Mouse (Mus musculus) lung, adult 18-20 months (tissue): ENCODE data around the gene Tcap.
"Not testable (repeated sequence)": the region's sequence is repeated elsewhere in the genome, so short reads cannot be mapped to it uniquely, and the experiment has no call there.

Source experiments
- DNase-seq, 2 experiments: peaks; one replicate each; pipeline ENCODE4 v3.0.0; 2022; ENCODE audit warnings: mixed read lengths in 2 of 2

Tcap gene

DNA sequence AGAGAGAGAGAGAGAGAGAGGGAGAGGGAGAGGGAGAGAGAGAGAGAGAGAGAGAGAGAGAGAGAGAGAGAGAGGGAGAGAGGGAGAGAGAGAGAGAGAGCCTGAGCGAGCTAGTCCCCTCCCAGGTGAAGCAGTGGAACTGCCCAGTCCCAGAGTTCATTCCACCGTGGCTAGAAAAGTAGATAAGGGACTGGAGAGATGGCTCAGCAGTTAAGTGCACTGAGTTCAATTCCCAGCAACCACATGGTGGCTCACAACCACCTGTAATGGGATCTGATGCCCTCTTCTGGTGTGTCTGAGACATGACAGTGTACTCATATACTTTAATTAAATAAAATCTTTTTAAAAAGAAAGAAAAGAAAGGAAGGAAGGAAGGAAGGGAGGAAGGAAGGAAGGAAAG is 1.2 kb upstream of the Tcap start:
- not testable (repeated sequence) for DNase-seq

DNA sequence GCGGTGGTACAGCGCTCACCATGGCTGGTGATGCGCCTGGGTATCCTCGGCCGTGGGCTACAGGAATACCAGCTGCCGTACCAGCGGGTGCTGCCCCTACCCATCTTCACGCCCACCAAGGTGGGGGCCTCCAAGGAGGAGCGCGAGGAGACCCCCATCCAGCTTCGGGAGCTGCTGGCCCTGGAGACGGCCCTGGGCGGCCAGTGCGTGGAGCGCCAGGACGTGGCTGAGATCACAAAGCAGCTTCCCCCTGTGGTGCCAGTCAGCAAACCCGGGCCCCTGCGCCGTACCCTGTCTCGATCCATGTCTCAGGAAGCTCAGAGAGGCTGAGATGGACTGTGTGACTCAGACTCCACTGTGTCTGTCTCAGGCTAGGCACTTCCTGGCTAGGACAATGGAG is 605 bp downstream of the Tcap start:
- DNase-seq: no peak

DNA sequence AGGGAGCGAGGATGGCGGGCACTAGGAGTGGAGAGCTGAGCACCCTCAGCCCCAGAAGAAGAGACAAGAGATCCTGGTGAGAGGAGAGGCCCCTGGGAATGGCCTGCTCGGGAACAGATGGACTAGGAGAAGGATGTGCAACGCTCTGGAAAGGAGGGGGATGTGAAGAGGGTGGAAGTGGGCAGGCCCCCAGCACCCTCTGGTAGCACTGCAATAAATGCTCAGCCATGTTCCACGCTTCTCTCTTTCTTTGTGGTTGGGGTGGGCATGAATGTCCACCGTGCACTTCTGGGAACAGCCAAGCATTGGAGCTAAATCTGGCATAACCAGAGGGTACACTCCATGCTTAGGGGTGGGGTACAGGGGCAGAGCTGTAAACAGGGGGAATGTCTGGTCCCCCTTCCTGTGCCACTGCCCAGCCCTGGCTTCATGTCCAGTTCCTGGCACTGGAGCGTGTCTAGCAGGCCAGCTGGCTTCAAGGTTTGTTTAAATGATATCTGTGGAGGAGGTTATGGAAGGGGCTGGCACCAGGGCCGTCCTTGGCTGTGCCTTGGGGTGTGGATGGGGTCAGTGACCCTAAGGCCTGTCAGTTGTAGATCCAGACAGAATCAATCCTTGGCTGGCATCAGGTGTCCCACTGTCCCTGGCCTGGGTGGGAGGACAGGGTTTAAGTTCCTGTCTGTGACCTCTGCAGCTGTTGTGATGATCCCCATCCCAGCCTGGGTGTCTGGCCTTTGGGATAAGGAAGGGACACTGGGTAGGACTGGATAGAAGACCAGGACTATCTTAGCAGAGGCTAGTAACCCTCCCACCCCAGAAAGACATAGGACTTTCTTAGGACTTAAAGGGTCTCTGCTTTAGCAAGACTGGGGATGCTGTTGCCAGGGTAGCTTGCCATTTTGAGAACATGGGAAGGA is 1.4 kb downstream of the Tcap start:
- DNase-seq: peak; percentile 46 to 47

DNA sequence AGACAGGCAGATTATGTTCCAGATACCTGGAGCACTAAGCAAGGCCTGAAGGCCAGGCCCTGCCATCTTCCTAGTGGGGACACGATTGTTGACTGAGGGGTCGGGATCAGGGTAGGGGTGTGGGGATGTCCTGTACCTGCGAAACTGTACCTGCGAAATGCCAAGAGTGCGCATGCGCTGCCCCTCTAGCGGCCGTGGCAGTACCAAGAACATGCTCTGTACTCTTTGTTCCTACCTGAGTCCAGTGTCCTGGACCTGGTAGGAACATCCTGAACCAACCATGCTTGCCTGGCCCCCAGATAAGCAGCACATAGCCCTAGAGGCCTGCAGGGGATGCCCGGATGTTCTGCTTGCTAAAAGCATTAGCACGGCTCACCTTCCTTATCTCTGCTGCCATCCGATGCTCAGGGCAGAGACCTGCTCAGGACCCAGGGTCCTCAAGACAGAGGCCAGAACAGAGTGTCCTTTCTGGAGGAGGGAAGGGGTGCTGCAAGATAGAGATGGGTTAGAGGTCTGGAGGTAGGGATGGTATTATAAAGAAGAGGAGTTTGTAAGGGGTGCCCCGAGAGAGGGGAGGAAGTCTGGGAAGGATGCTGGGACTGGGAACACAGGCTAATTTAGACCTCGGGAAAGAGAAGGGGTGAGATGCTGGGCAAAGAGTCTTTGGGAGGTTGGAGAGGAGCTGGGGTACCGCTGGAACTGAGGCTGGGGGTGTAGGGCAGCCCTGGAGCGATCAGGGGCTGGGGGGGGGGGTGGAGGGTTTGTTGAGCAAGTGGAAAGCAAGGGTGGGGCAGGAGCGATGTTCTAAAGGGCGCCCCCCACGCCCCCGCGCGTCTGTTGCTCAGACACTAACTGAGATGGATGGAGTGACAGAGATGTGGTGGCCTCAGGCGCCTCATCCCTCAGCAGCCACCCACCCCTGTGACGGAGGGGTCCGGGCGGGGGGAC is 2.3 kb downstream of the Tcap start, which contains the start of gene Pnmt:
TSS of gene Pnmt (plus strand) at position 813 of the 948 bp plus-strand sequence.
- no peak for DNase-seq

DNA sequence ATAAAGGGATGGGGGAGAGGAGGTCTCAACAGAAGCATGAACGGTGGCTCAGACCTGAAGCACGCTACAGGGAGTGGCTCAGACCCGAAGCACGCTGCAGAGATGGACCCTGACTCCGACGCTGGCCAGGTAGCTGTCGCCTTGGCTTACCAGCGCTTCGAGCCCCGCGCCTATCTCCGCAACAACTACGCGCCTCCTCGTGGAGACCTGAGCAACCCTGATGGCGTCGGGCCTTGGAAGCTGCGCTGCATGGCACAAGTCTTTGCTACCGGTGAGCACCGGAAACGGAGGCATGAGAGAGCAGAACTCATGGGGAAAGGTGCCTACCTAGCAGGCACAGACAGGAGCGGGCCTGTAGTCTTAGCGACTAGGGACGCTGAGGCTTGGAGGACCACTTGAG is 3.0 kb downstream of the Tcap start:
- no peak for DNase-seq

DNA sequence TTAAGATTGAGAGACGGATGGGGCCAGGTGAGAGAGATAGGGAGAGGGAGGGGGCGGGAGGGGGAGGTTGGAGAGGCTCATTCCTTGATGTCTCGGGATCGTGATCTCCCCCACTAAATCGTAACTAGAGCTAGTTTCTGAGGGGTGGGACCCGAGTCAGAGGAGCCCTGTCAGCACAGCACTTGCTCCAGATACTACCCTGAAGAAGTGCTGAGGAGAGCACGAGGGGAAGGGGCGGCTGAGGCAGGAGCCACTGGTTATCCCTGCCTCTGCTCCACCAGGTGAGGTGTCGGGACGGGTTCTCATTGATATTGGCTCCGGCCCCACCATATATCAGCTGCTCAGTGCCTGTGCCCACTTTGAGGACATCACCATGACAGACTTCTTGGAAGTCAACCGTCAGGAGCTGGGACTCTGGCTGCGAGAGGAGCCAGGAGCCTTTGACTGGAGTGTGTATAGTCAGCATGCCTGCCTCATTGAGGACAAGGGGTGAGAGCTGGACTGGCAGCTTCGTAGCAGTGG is 3.5 kb downstream of the Tcap start:
- no peak for DNase-seq

DNA sequence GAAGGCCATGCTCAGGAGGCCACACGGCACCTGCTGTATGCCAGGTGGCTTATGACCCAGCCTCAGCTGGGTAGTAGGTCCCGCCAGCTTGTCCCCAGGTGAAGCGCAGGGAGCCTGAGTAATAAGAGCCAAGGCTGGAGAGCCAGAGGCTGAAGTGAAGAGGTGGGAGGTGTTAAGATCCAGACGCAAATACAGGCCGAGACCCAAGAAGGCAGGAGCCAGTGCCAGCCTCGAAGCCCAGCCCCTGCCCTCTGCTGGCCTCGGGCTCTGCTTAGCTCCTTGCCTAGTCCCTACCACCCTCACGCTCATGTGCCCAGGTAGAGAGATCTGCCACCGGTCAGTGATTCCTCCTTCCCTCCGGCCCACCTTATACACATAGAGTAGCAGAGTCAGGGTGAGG is 4.7 kb downstream of the Tcap start:
- DNase-seq: peak; percentile 45 to 63

DNA sequence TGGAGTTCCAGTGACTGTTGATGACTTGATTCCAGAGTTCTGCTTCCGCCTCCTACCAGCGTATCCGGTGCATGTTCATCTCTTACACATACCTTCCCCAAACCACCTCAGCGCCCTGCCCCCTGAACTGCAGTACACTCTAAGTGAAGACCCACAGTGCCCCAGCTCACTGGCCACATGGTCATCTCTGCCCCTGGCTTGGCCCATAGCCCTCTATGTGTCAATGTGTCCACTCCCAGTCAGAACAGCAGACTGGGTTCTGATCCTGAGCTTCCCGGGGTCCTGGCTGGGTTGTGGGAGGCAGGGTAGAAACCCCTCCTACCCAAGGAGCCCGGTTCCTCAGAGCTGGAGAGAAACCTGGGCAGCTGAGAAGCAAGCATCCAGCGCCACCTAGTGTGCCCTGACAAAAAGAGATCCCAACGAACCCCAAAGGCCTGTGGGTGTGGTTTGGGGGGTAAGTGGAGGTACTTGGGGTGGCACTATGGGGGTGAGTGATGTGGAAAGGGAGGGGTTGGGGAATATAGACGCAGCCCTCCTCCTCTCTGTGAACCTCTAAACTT is 5.7 kb downstream of the Tcap start:
- peak; percentile 56 to 68 for DNase-seq

DNA sequence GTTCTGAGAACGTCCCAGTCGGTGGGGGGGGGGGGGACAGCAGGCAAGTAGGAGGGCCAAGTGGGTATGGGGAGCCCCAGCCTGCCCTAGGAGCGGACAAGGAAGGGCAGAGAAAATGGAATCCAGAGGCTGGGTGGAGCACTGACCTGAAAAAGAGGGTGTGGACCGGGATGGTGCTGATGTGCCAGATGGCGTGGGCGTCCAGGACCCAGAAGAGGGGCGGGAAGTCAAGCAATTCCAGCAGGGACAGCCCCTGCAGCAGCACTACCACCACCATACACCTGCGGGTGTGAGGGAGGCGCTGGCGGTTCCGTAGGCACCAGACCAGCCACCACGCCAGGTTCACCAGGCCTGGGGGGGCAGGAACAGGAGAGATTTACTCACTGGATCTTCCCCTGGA is 6.5 kb downstream of the Tcap start:
- DNase-seq: no peak

DNA sequence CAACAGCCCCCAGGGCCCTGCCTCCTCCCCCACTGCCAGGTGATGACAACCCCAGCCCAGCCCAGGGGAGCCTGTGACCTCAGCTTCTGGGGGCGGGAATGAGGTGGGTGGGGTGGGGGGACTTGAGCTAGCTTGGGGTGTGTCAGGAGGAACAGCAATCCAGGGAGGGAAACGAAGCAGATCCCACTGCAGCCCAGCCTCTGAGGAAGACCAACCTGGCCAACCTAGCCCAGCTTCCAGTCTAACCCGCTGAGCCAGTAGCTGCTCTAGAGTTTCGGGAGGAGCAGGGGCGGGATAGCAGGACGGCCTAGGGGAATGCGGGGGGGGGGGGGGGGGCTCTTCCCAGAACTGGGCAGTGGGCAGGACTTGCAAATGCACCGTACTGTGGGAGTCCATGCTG is 8.4 kb downstream of the Tcap start:
- no peak for DNase-seq

DNA sequence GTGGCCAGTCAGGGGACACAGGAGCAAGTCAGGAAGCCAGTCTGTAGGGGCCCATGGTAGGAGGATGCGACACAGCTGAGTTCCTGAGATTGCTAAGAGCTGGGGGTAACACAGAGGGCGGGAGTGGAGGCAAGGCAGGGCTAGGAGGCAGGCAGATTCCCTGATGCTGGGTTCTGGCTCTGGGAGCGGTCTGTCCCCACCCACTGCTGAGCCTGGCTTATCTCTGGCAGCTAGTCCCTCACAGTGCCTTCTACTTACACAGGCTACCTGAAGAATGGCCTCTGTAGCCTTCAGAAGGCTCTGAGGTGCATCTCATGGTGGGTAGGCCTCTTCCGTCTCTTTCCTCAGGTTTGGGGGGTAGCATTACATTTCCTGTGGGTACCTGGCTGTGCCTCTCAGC is 9.0 kb downstream of the Tcap start:
- DNase-seq: no peak

DNA sequence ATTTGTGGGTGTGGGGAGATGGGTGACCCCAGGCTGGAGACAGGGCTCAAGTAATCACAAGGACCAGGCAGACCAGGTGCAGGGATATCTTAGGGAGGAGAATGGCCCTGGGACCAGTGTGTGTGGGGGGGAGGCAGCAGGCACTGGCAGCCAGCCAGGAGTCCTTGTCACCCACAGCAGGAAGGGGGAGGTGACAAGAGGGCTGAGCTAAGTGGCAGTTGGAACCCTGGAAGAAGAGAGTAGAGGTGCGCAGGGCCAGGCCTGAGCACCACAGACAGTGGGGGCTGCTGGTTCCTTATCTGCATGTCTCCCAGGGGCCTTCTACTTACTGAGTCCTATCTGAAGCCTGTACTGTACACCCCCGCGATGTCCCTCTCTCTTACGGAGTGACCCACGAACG is 9.7 kb downstream of the Tcap start:
- DNase-seq: peak; percentile 67 to 75

DNA sequence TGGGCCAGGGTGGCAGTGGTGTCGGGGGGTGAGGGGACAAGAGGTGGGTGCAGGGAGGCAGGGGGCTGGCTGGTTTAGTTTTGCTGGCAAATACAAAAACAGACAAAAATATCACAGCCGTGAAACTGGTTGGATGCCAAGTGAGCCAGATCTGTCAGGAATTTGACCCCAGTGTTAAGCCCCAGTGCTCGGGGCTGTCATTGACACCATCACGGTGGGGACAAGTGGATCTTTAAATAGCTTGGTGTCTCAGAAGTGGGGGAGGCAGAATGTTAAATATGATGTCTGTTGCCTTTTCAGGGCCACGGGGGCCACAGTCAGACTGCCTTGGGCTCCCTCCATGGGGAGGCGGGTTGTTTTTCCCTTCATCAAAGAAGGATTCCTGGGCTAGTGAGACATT is 10.7 kb downstream of the Tcap start:
- DNase-seq: no peak

DNA sequence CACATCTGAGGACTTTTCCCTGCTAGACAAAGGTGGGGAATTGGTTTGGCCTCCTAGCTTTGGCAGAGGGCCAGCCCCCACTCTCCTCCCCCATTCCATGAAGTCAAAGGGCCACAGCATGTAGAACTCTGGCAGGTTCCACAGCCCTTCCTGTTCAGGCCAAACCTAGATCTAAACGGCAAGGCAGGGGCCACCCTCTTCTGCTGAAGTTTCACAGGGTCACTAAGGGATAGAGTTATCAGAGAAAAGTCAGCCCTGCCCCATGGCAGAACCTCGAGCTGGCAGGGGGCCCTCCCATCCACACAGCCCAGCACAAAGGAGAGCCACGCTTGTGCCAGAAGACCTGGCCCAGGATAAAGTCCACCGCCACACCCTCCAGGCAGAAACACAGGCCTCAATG is 11.4 kb downstream of the Tcap start:
- no peak for DNase-seq

DNA sequence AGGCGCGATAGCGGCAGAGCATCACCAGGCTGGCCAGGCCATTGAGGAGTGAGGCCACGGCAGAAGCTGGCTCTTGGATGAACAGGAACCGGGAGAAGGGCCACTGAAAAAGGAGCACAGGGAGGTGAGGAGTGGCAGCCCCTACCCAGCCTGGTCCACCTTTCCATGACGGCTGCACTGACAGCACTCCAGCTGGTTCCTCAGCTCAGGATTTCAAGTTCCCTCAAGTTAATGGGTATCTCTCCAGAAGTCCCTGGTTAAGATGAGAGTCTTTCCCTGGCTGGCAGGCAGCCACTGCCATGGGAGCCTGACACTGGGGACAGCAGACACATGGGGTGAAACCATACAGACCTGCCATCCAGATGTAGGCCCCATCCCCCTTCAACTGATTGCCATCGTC is 14.3 kb downstream of the Tcap start:
- DNase-seq: no peak

DNA sequence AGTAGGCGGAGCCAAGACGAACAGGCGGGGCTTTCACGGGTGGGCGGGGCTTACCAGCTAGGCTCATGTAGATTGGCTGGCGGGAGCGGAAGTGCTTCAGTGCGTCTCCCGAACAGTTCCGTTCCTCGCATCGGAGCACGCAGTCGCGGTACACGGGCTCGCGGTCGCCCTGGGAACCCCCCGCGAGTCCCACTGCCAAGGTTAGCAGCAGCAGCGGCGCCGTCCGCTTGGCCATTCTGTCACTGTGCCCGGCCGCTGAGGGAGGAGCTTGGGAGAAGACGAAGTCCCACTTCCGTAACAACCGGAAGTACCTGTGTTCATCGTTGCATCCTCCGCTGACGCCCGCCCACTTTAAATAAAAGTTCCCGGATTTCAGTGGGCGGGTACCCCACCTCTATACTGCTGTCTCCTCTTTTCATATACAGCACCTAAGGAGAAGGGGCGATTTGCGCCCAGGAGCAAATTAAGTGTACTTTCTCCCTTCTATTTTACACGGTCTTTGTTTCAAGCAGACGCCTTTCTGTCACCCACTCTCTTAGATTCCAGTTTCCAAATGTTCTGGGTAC is 16.6 kb downstream of the Tcap start, which contains the start of gene Pgap3:
TSS of gene Pgap3 (minus strand) at position 330 of the 566 bp plus-strand sequence.
- DNase-seq: peak; percentile 86 to 90

DNA sequence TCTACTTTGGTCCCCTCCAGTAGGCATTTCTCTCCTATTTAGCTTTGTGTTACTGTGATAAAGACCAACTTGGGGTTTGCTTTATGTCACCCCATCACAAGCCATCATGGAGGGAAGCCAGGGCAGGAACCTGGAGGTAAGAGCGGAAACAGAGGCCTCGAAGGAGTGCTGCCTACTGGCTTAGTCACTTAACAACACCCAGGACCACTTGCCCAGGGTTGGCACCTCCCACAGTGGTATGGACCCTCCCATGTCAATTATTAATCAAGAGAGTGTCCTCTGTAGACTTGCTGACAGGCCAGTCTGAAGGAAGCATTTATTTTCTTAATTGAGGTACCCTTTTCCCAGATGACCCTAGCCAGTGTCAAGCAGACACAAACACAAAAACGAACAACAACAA is 17.2 kb downstream of the Tcap start:
- no peak for DNase-seq

DNA sequence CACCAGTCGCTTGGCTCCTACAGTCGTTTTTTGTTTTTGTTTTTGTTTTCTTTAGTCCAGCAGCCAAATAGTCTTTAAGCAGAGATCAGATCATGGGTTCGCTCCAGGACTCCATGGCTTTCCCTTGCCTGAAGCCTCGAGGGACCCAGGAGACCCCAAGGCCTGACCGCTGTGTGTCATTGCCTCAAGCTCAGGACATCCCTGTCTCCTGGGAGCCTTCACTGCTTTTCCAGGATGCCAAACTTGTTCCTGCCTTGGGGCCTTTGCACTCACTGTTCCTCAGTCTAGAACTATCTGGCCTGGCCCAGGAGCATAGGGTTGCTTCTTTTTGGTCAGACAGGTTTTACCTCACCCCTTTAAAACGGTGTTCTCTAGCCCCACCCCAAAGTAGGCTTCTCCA is 23.0 kb downstream of the Tcap start:
- no peak for DNase-seq

DNA sequence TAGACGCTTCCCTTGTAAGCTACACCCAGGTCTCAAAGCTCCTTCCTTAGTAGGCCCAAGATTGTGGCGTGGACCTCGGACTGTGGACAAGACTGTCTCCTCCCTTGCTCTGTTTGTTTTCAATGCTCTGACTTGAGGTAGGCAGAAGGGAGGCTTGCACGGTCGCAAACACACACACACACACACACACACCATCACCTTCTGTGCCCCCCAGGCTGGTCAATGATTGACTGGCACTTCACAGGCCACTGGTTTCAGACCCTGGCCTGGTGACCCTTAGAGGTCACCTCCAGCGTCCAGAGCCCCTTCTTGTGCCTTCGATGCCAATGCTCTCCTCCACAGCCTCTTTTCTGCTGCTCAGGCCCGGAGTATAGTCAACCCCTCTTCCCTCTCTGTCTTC is 25.3 kb downstream of the Tcap start:
- no peak for DNase-seq

DNA sequence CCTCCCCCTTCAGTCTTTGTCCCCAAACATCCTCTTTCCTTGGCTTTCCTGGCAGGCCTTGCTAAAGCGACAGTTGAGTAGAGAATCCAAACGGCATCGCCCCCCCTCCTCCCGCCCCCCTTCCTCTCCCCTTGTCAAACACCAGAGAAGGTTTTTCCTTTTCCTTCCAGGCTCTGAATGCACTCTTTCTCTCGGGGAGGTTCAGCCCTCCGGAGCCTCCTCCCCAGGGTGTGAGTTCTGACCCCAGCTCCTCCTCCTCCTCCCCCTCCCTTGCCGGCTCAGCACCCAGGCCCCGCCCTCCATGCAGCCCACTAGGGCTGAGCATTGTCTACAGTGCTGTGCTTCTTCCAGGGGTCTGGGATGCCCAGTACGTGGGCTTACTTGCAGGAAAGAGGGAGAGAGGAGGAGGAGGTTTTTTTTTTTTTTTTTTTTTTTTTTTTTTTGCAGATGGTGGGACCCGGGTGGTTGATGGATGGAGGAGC is 25.8 kb downstream of the Tcap start:
- DNase-seq: no peak

DNA sequence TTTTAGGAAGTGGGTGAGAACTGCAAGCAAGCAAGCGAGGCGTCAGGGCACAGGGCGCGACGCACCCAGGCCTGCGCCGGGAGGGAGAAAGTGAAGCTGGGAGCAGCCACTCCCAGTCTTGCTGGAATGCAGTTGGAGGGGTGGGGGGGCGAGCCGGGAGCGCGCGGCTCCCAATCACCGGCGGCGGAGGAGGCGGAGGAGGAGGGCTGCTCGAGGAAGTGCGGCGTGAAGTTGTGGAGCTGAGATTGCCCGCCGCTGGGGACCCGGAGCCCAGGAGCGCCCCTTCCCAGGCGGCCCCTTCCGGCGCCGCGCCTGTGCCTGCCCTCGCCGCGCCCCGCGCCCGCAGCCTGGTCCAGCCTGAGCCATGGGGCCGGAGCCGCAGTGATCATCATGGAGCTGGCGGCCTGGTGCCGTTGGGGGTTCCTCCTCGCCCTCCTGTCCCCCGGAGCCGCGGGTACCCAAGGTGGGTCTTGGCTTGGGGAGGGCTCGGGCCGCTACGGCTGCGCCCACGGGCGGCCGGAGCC is 28.7 kb downstream of the Tcap start, which contains the start of gene Erbb2:
TSS of gene Erbb2 (plus strand) at position 198 of the 524 bp plus-strand sequence.
- peak; percentile 82 to 89 for DNase-seq

DNA sequence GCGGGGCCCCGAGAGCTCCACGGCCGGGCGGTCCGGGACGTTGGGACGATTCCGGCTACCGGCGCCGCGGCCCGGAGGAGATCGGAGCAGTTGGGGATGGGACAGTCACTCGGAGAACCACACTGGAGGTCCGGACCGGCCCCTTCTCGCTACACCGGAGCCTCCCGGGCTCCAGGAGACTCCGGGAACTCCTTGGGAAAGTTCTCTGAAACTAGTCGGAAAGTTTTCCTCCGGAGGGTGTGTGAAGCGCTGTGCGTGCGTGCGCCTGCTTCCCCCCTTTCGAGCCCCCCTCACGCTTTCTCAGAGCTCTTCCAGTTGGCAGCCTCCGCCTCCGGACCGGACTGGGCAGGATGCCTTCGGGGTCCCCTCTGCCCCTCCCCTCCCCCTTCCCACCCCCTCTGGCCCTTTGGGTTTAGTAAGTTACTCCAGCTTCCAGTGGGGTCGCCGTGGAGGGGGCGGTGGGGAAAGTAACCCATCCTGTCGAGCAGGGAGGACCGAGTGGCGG is 29.2 kb downstream of the Tcap start:
- DNase-seq: peak in 1 of 2 experiments; percentile 42
